Mouse (Mus musculus) testis, adult 2 months (tissue): Measurements from ENCODE around the gene Ccser1. TPM values are rescaled to one million over a fixed set of nuclear protein-coding genes. Genes with fewer than 3 reads are reported as not detected.

Experiments used
- H3K27ac ChIP-seq: fragments of 200-500 bp; 2 replicates; pipeline ENCODE4 v1.5.1; 2012; ENCODE audit warnings: low read depth, low read length; ENCODE audit not compliant: control insufficient read depth, insufficient read depth
- H3K27me3 ChIP-seq: fragments of 200-500 bp; 2 replicates; pipeline ENCODE4 v1.6.1; 2012; ENCODE audit warnings: mild to moderate bottlenecking, low read length, moderate library complexity; ENCODE audit not compliant: control insufficient read depth, insufficient read depth
- H3K36me3 ChIP-seq: fragments of 200-500 bp; 2 replicates; pipeline ENCODE4 v1.6.1; 2012; ENCODE audit warnings: mild to moderate bottlenecking, low read length; ENCODE audit not compliant: control insufficient read depth, insufficient read depth
- H3K4me1 ChIP-seq: fragments of 200-500 bp; 2 replicates; pipeline ENCODE4 v1.6.1; 2012; ENCODE audit warnings: low read length; ENCODE audit not compliant: control insufficient read depth, insufficient read depth
- H3K4me3 ChIP-seq: fragments of 200-500 bp; 2 replicates; pipeline ENCODE4 v1.5.1; 2012; ENCODE audit warnings: low read depth, mild to moderate bottlenecking, low read length, moderate library complexity, mixed read lengths; ENCODE audit not compliant: control insufficient read depth
- CTCF ChIP-seq: fragments of 200-500 bp; IDR thresholded peaks from 2 replicates; pipeline ENCODE4 v1.5.1; 2012; ENCODE audit warnings: low read depth, mild to moderate bottlenecking, inconsistent platforms, low read length, moderate library complexity; ENCODE audit not compliant: control insufficient read depth, insufficient read depth, insufficient replicate concordance
- POLR2A ChIP-seq: fragments of 200-500 bp; IDR thresholded peaks from 2 replicates; pipeline ENCODE4 v1.6.1; 2012; ENCODE audit warnings: low read depth, mild to moderate bottlenecking, inconsistent platforms, low read length, moderate library complexity; ENCODE audit not compliant: control insufficient read depth
- polyA plus RNA-seq: library from polyadenylated mRNA; depleted of rRNA; stranded (reverse); fragments of >200 nt; gene quantifications from 2 replicates; pipeline ENCODE4 v1.2.3, GENCODE M21; 2012

Gene Ccser1
- polyA plus RNA-seq, 1 experiment = 0.32 TPM

DNA sequence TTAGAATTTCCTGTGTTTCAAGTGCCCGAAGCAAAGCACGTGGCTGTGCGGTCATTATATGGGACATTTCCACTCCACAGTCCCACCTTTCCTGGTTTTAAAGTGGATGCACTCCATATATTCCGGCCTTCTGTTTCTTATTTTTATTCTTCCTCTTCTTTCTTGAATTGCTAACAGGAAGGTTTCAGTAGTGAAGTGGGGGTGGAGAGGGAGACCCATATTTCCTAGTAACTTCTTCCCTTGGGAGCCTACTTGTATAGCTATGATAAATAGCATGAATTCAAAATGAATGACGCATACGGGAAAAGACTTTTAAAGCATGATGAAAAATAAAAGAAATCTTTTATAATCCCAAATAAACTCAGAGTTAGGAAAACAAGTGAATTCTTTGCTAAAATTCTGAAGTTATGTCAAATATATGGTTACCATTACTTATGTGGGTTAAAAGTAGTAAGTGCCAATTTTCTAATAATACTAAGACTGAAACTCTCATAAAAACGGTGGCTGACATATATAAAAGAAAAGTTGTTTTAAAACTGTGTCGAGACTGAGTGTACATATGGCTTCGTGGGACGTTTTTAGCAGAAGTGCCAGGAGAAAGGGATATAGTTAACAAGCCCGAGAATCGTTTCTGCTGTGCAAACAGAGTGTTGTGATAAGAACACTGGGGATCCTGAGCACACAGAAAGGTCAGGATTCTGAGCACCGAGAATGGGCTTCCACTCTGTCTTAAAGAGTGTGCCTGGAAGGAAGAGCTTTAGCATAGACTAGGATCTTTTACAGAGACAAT is 11.7 kb downstream of the Ccser1 start:
- Histone ChIP-seq H3K27ac (no peak overlapping the region), H3K4me1 (no peaks in the 10 kb centered on the region), H3K36me3 (no peaks in the 10 kb centered on the region), H3K4me3 (no peak overlapping the region), H3K27me3 (no peaks in the 10 kb centered on the region)
- TF ChIP-seq POLR2A (no peak), CTCF (no peak)

DNA sequence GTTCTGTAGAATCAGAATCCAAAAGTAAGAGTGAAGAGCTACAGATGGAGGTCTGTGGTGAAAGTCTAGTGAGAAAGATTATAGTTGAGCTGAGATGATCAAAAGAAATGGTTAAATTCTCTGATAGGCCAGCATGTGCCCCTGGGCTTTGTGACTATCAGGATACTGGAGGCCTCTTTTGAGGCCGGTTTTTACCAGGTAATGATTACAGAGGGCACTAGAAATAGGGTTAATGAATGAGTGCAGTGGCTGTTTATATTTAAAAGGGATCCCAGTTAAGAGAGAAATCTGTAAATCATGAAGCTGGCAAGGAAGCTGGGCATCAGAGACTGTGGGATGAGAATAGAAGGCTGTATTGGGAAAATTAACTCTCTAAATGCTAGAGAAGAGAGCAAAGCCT is 23.2 kb downstream of the Ccser1 start:
- no peaks in the 10 kb centered on the region for H3K27me3 ChIP-seq
- no peak overlapping the region for H3K4me3 ChIP-seq
- TF ChIP-seq POLR2A (no peak), CTCF (no peak)
- no peaks in the 10 kb centered on the region for H3K36me3 ChIP-seq
- H3K4me1 ChIP-seq = no peaks in the 10 kb centered on the region
- H3K27ac ChIP-seq = no peak overlapping the region

DNA sequence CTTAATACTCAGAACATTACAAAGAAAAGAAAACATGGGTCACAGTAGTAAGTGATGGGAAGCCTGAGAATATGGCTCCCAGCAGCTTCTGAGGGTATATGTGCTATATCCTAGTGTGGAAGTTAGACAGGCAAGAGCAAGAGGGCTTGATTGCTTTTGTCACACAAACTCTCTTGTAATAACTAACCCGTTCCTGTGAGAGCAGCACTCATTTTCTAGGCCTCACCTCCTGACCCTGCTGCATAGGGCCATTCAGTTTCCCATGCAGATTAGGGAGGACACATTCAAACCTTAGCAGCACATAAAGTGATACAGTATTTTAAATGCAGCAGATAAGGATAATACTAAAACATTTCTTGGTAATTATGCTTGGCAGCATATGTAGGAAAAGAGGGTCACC is 25.9 kb downstream of the Ccser1 start:
- Histone ChIP-seq H3K4me1 (no peaks in the 10 kb centered on the region), H3K4me3 (no peak overlapping the region)
- TF ChIP-seq CTCF (no peak), POLR2A (no peak)

DNA sequence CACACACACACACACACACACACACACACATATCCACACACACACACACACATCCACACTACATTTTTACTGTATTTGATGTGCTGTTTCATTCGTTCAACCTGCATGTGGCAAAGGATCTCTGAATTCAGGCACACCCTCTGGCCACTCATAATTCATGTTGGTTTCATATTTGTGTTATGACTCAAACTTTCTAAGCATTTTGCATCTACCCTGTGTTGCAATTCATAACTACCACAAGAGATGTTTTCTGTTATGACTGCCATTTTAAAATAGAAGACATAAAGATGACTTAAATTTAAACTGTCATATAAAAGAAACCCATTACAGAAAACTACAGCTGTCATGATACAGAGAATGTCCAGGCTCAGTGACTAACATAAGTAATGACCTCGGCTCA is 26.5 kb downstream of the Ccser1 start:
- Histone ChIP-seq H3K36me3 (no peaks in the 10 kb centered on the region), H3K27ac (no peak overlapping the region), H3K4me1 (no peaks in the 10 kb centered on the region), H3K27me3 (no peaks in the 10 kb centered on the region), H3K4me3 (no peak overlapping the region)
- TF ChIP-seq POLR2A (no peak), CTCF (no peak)

More for the DNA sequence above, 25.9 kb downstream of the Ccser1 start:
- Histone ChIP-seq H3K27ac (no peak overlapping the region), H3K36me3 (no peaks in the 10 kb centered on the region), H3K27me3 (no peaks in the 10 kb centered on the region)

DNA sequence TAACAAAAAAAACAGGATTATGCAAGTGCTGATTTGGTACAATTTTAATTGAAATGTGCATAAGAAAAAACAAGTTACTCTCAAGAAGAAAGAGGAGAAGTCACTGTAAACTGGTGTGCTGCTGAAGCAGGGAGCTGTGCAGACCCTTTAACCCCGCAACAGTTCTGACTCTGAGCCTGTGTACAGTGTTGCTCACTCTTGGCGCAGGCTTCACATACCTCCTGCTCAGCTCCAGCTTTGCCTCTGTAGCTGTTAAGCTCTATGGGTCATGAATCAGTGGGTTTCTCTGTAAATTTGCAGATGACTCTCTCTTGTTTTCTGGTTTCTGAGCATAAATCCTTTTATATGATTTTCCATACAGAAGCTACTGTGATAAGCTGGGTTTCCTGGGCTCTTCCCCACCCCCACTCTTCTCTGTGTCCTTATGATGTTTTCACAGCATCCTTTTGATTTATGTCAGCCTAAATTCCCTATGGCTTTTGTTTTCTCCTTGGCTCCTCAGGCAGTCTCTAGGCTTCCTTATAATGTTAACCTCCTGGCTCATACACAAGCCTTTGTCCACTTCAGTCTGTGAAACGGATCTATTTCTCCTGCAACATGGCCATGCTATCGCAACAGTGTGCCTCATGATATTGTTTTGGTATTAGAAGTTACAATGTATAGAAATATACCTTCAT is 30.1 kb downstream of the Ccser1 start:
- no peaks in the 10 kb centered on the region for H3K36me3 ChIP-seq
- no peaks in the 10 kb centered on the region for H3K4me1 ChIP-seq
- no peaks in the 10 kb centered on the region for H3K27me3 ChIP-seq
- H3K4me3 ChIP-seq = no peak overlapping the region
- H3K27ac ChIP-seq = no peak overlapping the region
- TF ChIP-seq CTCF (no peak), POLR2A (no peak)

DNA sequence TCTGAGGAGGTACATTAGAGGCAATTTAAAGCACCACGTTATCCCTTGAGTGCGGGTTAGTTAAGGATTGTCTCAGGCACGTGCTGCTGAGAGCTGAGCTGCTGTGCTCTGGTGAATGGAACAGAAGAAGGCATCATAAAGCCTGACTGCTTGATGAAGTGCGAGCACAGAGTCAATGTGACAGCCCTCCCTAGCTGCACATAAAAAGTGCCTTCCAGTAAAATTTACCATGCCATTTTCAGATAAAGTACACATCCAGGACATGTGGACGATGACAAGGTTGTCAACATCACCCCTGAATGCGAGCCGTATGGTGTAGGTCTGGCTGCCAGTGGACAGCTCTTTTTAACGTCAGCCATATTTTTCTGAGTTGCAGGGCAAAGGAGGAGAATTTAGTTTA is 35.6 kb downstream of the Ccser1 start:
- TF ChIP-seq CTCF = no peak
- TF ChIP-seq POLR2A = no peak
- Histone ChIP-seq H3K4me3 (no peak overlapping the region), H3K27ac (no peak overlapping the region), H3K4me1 (no peaks in the 10 kb centered on the region), H3K27me3 (no peaks in the 10 kb centered on the region), H3K36me3 (no peaks in the 10 kb centered on the region)

DNA sequence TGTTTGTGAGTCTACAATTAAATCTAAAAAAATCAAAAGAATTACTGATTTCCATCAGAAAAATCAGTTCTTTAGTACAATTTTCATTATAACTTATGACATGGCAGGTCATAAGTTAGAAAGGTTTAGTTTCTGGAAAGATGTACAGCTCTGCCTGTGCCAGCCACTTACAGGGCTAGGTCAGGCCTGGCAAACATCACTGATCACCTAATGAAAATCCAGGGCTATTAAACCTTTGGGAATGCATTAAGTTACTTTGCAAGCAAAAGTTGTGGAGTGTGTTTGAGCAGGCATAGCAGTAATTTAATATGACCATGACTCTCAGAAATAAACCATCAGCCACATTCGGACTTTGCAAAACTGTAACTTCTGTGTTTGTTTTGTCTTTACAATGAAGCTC is 36.4 kb downstream of the Ccser1 start:
- Histone ChIP-seq H3K27me3 (no peaks in the 10 kb centered on the region), H3K4me3 (no peak overlapping the region), H3K36me3 (no peaks in the 10 kb centered on the region), H3K27ac (no peak overlapping the region), H3K4me1 (no peaks in the 10 kb centered on the region)
- TF ChIP-seq CTCF (no peak), POLR2A (no peak)

DNA sequence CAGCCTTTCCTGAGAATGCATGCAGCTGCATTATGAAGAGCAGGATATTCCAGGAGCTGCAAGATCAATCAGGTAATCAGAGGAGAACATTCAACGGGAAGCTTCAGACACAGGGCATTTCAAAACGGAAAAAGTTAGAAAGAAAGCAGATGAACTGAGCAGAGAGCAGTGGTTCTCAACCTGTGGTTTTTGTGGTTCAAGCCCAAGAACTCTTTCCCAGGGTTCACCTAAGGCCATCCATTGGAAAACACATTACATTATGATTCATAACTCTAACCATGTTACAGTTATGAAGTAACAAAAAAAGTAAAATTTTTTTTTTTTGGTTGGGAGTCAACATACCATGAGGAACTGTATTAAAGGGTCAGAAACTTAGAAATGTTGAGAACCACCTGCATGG is 37.6 kb downstream of the Ccser1 start:
- no peaks in the 10 kb centered on the region for H3K27me3 ChIP-seq
- H3K27ac ChIP-seq = no peak overlapping the region
- no peak overlapping the region for H3K4me3 ChIP-seq
- no peak for TF ChIP-seq POLR2A
- TF ChIP-seq CTCF = no peak
- H3K4me1 ChIP-seq = no peaks in the 10 kb centered on the region
- H3K36me3 ChIP-seq = no peaks in the 10 kb centered on the region
